Mouse (Mus musculus): Measurements from ENCODE around the gene Trdn. TPM values are rescaled to one million over a fixed set of nuclear protein-coding genes. Genes with fewer than 3 reads are reported as not detected.

Trdn gene
- total RNA-seq, 2 experiments from 2014 or later = not detected

DNA sequence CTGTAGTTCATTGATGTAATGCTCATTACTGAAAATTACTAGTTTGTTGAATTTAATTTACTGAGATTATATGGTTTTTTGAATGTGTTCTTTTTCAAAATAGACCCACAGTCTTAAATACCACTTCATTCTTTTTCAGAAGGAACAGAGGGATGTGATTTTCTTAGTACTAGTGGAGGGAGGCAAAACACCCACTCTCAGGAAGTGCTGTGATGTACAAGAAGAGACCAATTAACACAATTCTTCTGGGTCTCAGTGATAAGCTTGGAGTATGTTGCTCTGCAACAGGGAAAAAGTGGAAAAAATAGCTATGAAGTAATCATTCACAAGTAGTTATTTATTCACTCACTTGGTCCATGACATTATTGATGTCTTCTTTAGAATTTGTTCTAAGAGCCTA is 286.2 kb downstream of the Trdn start:
- ATAC-seq (replicated peaks; ENCODE audit: poor library complexity) = no peak

DNA sequence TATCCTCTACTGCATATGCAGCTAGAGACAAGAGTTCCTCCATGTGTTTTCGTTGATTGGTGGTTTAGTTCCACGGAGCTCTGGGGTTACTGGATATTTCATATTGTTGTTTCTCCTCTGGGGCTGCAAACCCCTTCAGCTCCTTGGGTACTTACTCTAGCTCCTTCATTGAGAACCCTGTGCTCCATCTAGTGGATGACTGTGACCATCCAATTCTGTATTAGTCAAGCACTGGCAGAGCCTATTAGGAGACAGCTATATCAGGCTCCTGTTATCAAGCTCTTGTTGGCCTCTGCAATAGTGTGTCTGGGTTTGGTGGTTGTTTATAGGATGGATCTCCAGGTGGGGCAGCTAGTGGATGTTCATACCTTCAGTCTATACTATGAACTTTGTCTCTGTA is 290.2 kb downstream of the Trdn start:
- no peak for ATAC-seq (replicated peaks; ENCODE audit: poor library complexity)

DNA sequence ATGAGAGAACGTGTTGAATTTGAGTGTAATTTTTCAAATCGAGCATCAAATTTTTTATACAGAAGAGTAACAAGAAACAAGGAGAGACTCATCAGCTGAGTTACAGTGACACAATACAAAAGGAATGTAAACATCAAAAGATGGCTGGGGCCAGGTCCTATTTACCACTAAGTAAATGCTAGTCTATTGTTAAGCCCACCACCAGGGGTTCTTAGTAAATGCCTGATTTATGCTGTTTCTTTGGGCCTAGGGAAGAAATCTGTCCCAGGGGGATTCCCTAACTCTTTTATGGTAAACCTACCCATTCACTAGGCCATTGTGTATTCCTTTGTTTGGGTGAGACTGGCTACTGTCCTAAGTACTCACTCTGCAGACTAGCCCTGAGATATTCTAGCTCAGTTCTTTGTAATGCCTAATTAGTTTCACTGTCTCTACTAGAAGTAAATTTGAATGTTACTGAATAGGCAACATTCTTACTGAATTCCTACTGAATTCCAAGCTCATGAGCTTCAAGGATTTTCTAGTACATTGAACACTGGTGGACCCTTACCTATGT is 295.2 kb downstream of the Trdn start:
- no peak for ATAC-seq (replicated peaks; ENCODE audit: poor library complexity)

Other genes starting within 250 kb of the Trdn start
- gene Nkain2, start 190.1 kb upstream of the Trdn start, total RNA-seq (2015) = not detected in 2 replicates
- gene Nkain2, start 190.1 kb upstream of the Trdn start, total RNA-seq (2017) = not detected in 2 replicates

Data from megakaryocyte progenitor cell, adult 5-6 weeks (primary cell).